Mouse (Mus musculus): ENCODE measurements at regions not wholly inside any gene's neighbourhood (a gene's known extent, or its start where the extent isn't known, plus 50 kb on each side); places are given as distances from the start of the nearest gene placed in this dataset.

DNA sequence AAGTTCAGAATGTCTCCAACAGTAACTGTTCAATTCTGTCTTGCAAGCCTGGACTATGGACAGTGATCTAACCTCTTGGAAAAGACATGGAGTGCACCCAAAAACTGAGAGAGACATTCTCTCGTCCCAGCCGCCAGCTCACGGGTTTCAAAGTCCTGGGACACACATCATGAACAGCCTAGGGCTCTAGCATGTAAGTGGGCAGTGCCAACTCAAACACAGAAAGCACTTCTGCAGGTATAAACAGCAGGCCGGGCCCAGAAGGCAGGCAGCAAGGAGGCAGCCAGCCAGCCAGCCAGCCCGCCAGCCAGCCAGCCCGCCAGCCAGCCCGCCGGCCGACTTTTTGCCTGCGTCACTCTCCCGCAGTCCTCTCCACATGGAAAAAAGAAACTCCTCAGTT is 60.3 kb upstream of the Ccn2 start:
- Histone ChIP-seq H3K36me3 (ENCODE audit: control insufficient read depth, insufficient read depth) (no peaks in the 10 kb centered on the region), H3K27ac (ENCODE audit: low read depth, low read length) (no peak overlapping the region), H3K4me2 (replicated peaks; ENCODE audit: low read depth) (no peak overlapping the region), H3K9me3 (ENCODE audit: control insufficient read depth) (no peaks in the 10 kb centered on the region), H3K4me3 (ENCODE audit: low read depth, low read length) (no peak overlapping the region), H3K9ac (ENCODE audit: low read depth, low read length) (no peak overlapping the region), H3K27me3 (replicated peaks; ENCODE audit: control insufficient read depth, insufficient read depth, low read length) (no peaks in the 10 kb centered on the region), H3K4me1 (replicated peaks; ENCODE audit: control insufficient read depth, insufficient read depth, low read length) (no peaks in the 10 kb centered on the region)
- no peak for TF ChIP-seq CTCF (IDR thresholded peaks at IDR 0.05; ENCODE audit: low read depth)
- 92% methylated on average over 11 of the region's 11 CpGs for WGBS
- ATAC-seq, result no peak

DNA sequence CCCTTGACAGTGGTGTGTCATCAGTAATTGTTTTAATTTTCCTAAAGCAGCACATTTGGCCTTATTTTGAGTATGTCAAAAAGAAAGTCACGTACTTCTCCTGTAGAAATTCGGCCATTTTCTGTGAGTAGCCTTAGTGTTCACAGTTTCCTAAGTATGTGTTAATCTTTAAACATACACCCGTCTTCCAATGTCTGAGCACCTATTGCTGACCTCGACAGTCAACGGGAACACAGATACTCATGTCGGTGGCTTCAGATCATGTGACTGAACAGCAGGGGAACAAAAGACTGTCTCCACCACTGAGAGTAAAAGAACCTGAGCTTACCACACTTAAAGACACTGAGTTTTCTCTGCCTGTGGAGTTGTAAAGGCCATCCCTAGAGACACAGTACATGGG is 59.8 kb upstream of the Ccn2 start:
- ATAC-seq, result no peak
- Histone ChIP-seq H3K4me2 (replicated peaks; ENCODE audit: low read depth) (no peak overlapping the region), H3K9me3 (ENCODE audit: control insufficient read depth) (no peaks in the 10 kb centered on the region), H3K4me3 (ENCODE audit: low read depth, low read length) (no peak overlapping the region), H3K27ac (ENCODE audit: low read depth, low read length) (no peak overlapping the region), H3K27me3 (replicated peaks; ENCODE audit: control insufficient read depth, insufficient read depth, low read length) (no peaks in the 10 kb centered on the region), H3K4me1 (replicated peaks; ENCODE audit: control insufficient read depth, insufficient read depth, low read length) (no peaks in the 10 kb centered on the region), H3K9ac (ENCODE audit: low read depth, low read length) (no peak overlapping the region), H3K36me3 (ENCODE audit: control insufficient read depth, insufficient read depth) (no peaks in the 10 kb centered on the region)
- no peak for TF ChIP-seq CTCF (IDR thresholded peaks at IDR 0.05; ENCODE audit: low read depth)
- WGBS, result 80% methylated on average over 6 of the region's 6 CpGs

DNA sequence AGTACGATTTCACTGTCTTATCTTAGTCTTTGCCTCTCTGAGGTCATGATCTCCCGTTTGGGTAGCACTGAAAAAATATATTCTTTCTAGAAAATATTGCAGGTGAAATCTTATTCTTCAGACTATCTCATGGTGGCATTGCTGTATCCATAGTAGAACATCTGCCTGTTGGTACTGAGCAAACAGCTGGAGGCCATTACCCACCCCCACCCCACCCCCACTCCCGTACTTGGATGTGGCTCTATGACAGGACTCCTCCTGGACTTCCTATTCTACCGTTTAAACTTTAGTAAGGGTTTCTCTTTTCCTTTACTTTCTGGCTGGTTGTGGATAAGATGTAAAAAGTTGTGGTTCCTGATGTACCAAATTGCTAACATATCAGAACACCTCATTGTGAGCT is 53.3 kb upstream of the Ccn2 start:
- H3K9me3 ChIP-seq (ENCODE audit: control insufficient read depth), result no peaks in the 10 kb centered on the region
- no peak for ATAC-seq
- H3K27me3 ChIP-seq (replicated peaks; ENCODE audit: control insufficient read depth, insufficient read depth, low read length), result no peaks in the 10 kb centered on the region
- no peaks in the 10 kb centered on the region for H3K4me1 ChIP-seq (replicated peaks; ENCODE audit: control insufficient read depth, insufficient read depth, low read length)
- H3K27ac ChIP-seq (ENCODE audit: low read depth, low read length), result no peak overlapping the region
- H3K36me3 ChIP-seq (ENCODE audit: control insufficient read depth, insufficient read depth), result no peaks in the 10 kb centered on the region
- WGBS, result 71% methylated on average over 4 of the region's 4 CpGs
- no peak overlapping the region for H3K4me2 ChIP-seq (replicated peaks; ENCODE audit: low read depth)
- no peak overlapping the region for H3K4me3 ChIP-seq (ENCODE audit: low read depth, low read length)
- no peak overlapping the region for H3K9ac ChIP-seq (ENCODE audit: low read depth, low read length)
- no peak for TF ChIP-seq CTCF (IDR thresholded peaks at IDR 0.05; ENCODE audit: low read depth)
